Mouse (Mus musculus) ES-E14 (cell line): Measurements from ENCODE around the gene Kcna2. TPM values are rescaled to one million over a fixed set of nuclear protein-coding genes. Genes with fewer than 3 reads are reported as not detected.

Experiments
- DNase-seq: peaks from one replicate; pipeline ENCODE4 v3.0.0-alpha.2; 2013; ENCODE audit warnings: low read depth, low spot score
- H3K27ac ChIP-seq: 2 replicates; pipeline ENCODE4 v1.5.1; 2012; ENCODE audit warnings: low read depth, mild to moderate bottlenecking, low read length, moderate library complexity, mixed read lengths; ENCODE audit not compliant: poor library complexity, insufficient read depth, severe bottlenecking
- H3K36me3 ChIP-seq: 2 replicates; pipeline ENCODE4 v1.6.1; 2012; ENCODE audit warnings: mild to moderate bottlenecking, low read length, moderate library complexity, mixed read lengths; ENCODE audit not compliant: control insufficient read depth, poor library complexity, insufficient read depth, severe bottlenecking
- H3K4me1 ChIP-seq, 2 experiments: fragments of 150-350 bp in 1 of 2; sonication (generic) in 1 of 2; 2 replicates each; pipeline ENCODE4 v1.6.1; 2012; ENCODE audit warnings: low read length in 2 of 2, mild to moderate bottlenecking in 1 of 2, mixed read lengths in 1 of 2; ENCODE audit not compliant: control insufficient read depth in 2 of 2, insufficient read depth in 2 of 2, poor library complexity in 1 of 2
- H3K4me3 ChIP-seq, 2 experiments: fragments of 150-350 bp in 1 of 2; sonication (generic) in 1 of 2; 2 replicates each; pipeline ENCODE4 v1.5.1; 2012; ENCODE audit warnings: low read length in 2 of 2, low read depth in 1 of 2, mild to moderate bottlenecking in 1 of 2, mixed read lengths in 1 of 2; ENCODE audit not compliant: insufficient read depth in 1 of 2, poor library complexity in 1 of 2, severe bottlenecking in 1 of 2
- H3K9ac ChIP-seq: 2 replicates; pipeline ENCODE4 v1.6.1; 2012; ENCODE audit warnings: low read depth, mild to moderate bottlenecking, low read length, mixed read lengths; ENCODE audit not compliant: poor library complexity, insufficient read depth, severe bottlenecking
- H3K9me3 ChIP-seq: fragments of 150-350 bp; sonication (generic); 2 replicates; pipeline ENCODE4 v1.6.1; 2012; ENCODE audit warnings: low read depth, mild to moderate bottlenecking, low read length; ENCODE audit not compliant: control insufficient read depth, insufficient read depth
- CHD2 ChIP-seq: IDR thresholded peaks from 2 replicates; pipeline ENCODE4 v1.6.1; 2014; ENCODE audit warnings: mild to moderate bottlenecking, low read depth, low read length, inconsistent platforms
- HCFC1 ChIP-seq: IDR thresholded peaks from 2 replicates; pipeline ENCODE4 v1.6.1; 2012; ENCODE audit warnings: low read length, inconsistent platforms, borderline replicate concordance; ENCODE audit not compliant: insufficient read depth
- MAFK ChIP-seq: IDR thresholded peaks from 2 replicates; pipeline ENCODE4 v1.6.1; 2014; ENCODE audit warnings: mild to moderate bottlenecking, low read depth, low read length, inconsistent platforms; ENCODE audit not compliant: insufficient read depth
- ZC3H11A ChIP-seq: IDR thresholded peaks from 2 replicates; pipeline ENCODE4 v1.6.1; 2012; ENCODE audit warnings: low read depth, mild to moderate bottlenecking, inconsistent platforms, low read length, borderline replicate concordance
- ZNF384 ChIP-seq: IDR thresholded peaks from 2 replicates; pipeline ENCODE4 v1.6.1; 2012; ENCODE audit warnings: low read depth, low read length, inconsistent platforms
- in situ Hi-C, 2 experiments: fragments of 600-800 bp; cut with MboI; formaldehyde crosslinking; loops; one replicate each; pipeline ENCODE4 v1.15.1; 2025; ENCODE audit warnings: low sequenced_read_pairs in 2 of 2, inconsistent platforms in 1 of 2; ENCODE audit not compliant: unreplicated experiment in 2 of 2
- total RNA-seq: library from RNA; depleted of rRNA; stranded (reverse); fragments of 300-350 nt; gene quantifications from 2 replicates; pipeline ENCODE4 v1.2.3, GENCODE M21; 2012

Kcna2 gene
- total RNA-seq, 1 experiment, result under 0.01 TPM

DNA sequence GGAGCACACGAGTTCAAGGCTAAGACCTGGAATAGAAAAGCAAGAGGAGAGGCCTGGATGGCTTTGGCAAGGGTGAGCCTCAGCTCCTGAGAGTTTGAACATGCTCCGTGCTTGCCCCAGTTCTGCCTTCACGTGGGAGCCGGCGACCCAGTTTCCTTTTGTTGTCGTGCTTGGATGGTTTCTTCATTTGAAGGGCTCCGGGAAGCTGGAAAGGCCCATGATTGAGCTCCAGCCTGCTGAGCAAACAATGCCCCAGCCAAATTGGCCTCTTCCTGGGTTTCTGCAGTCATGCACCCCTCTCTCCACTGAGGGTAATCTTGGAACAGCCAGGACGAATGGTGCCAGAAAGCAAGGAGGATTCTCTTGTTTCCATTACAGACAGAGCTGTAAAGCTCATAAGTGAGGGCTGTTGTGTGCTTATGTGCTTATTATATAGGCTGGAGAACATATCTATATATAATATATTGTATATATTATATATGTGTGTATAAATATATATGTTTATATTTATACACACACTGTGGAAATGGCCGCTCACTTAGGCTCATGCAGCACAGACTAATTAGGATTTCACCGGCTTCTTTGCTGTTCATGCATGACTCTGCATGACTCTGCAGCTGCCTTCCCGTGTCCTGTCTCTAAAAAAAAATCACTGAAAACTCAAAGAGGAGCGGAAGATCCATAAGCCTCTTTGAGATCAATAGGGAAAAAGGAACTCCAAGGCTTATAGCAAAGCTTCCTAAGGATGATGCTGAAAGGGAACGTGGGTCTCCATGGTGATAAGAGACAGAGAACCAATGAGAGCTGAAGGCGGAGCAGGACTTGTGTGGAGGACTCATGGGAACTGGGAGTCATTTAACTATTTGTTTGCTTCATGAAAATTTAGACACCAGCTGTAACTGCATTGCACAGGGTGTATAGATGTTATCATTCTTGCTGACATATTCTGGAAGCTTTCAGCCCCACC lies 13.1 kb downstream of the Kcna2 start:
- Histone ChIP-seq H3K4me3 (no peak overlapping the region), H3K36me3 (no peaks in the 10 kb centered on the region), H3K4me1 (no peaks in the 10 kb centered on the region), H3K9ac (no peak overlapping the region), H3K27ac (no peak overlapping the region), H3K9me3 (no peaks in the 10 kb centered on the region)
- no peak for TF ChIP-seq ZC3H11A
- TF ChIP-seq CHD2, result no peak
- TF ChIP-seq MAFK, result no peak
- TF ChIP-seq ZNF384, result no peak
- TF ChIP-seq HCFC1, result no peak
- DNase-seq, result no peak
- in situ Hi-C loops, result no loop called here

DNA sequence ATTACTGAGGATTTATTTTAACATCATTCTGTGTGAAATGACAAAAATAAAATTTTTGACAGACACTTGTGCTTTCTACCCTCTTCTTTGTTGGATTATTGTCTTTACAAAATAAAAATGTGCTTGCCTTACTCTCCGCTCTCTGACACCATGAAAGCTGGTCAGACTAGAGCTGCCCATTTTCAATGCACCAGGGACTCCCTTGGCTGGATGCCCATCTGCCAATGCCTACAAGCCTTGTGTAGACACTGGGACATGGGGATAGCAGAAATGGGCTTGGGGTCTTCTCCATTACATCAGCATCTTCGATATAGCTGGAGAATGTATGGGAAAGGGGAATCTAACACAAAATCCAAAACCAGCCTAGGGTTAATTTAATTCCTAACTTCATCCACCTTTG lies 14.0 kb downstream of the Kcna2 start:
- in situ Hi-C loops, result no loop called here
- Histone ChIP-seq H3K36me3 (no peaks in the 10 kb centered on the region), H3K9me3 (no peaks in the 10 kb centered on the region), H3K27ac (no peak overlapping the region), H3K9ac (no peak overlapping the region), H3K4me1 (no peaks in the 10 kb centered on the region), H3K4me3 (no peak overlapping the region)
- no peak for DNase-seq
- TF ChIP-seq CHD2 (no peak), ZC3H11A (no peak), MAFK (no peak)

DNA sequence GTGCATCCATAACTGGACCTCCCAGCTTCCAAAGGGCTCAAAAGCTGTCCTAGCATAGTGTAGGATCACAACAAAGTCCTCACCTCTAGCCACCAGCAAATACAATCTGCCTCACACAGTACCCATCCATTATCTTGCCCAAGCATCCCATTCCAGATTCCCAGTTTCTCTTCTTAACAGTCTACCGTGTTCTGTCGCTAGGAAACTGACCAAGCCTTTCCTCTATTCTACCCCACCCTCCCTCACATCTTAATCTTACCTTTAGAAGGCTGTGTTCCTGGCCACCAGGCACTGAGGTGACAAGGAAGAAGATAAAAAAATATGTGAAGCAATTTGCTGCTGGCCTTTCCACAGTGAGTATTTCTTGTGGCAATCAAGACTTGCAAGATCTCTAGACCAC lies 14.8 kb downstream of the Kcna2 start:
- H3K36me3 ChIP-seq, result no peaks in the 10 kb centered on the region
- TF ChIP-seq MAFK, result no peak
- TF ChIP-seq ZNF384, result no peak
- no peak for TF ChIP-seq HCFC1
- TF ChIP-seq CHD2, result no peak
- TF ChIP-seq ZC3H11A, result no peak
- no peak overlapping the region for H3K9ac ChIP-seq

GRCm38 (mm10) chr3:107119864-107120564 lies 19.1 kb downstream of the Kcna2 start:
- Histone ChIP-seq H3K4me1 (no peaks in the 10 kb centered on the region), H3K36me3 (no peaks in the 10 kb centered on the region), H3K4me3 (no peak overlapping the region), H3K9me3 (no peaks in the 10 kb centered on the region), H3K27ac (no peak overlapping the region), H3K9ac (no peak overlapping the region)
- in situ Hi-C loops, result no loop called here
- DNase-seq, result no peak
- TF ChIP-seq ZNF384, result no peak
- TF ChIP-seq HCFC1, result no peak
- TF ChIP-seq CHD2, result no peak
- no peak for TF ChIP-seq MAFK
- no peak for TF ChIP-seq ZC3H11A

More for the DNA sequence above, 14.8 kb downstream of the Kcna2 start:
- Histone ChIP-seq H3K4me1 (no peaks in the 10 kb centered on the region), H3K9me3 (no peaks in the 10 kb centered on the region), H3K27ac (no peak overlapping the region), H3K4me3 (no peak overlapping the region)
- DNase-seq, result no peak
- in situ Hi-C loops, result no loop called here
